Mouse (Mus musculus): Measurements from ENCODE around the gene Ptpn1. TPM values are rescaled to one million over a fixed set of nuclear protein-coding genes. Genes with fewer than 3 reads are reported as not detected.
A peak's percentile ranks its signal among the peaks of the same experiment; 100 is the strongest.

Ptpn1 gene
- polyA plus RNA-seq, 1 experiment, result 24.4 TPM

GRCm38 (mm10) chr2:167950681-167951080 is 18.8 kb downstream of the Ptpn1 start:
- peaks cover 40% of the 10 kb centered on the region; the same call in 1 of the 2 replicates for H3K4me1 ChIP-seq (ENCODE audit: control insufficient read depth, insufficient read depth, insufficient read length, low read length)
- H3K27ac ChIP-seq (ENCODE audit: insufficient read depth, low read depth, low read length), result no peak overlapping the region
- no peaks in the 10 kb centered on the region for H3K27me3 ChIP-seq (ENCODE audit: control insufficient read depth, insufficient read depth, low read length)
- no peak for TF ChIP-seq CTCF (IDR thresholded peaks at IDR 0.05; ENCODE audit: extremely low read depth, insufficient read length, insufficient replicate concordance, low read depth, low read length)
- TF ChIP-seq POLR2A (IDR thresholded peaks at IDR 0.05; ENCODE audit: low read depth, low read length), result no peak
- 62% methylated on average over 6 of the region's 6 CpGs for WGBS
- peaks cover 3% of the 10 kb centered on the region; the same call in 1 of the 2 replicates for H3K36me3 ChIP-seq (ENCODE audit: control insufficient read depth, insufficient read depth, low read length)
- no peak overlapping the region for H3K4me3 ChIP-seq (ENCODE audit: low read depth, low read length)

- TF ChIP-seq POLR2A (IDR thresholded peaks at IDR 0.05; ENCODE audit: low read depth, low read length) (no peak), CTCF (IDR thresholded peaks at IDR 0.05; ENCODE audit: extremely low read depth, insufficient read length, insufficient replicate concordance, low read depth, low read length) (no peak)
- Histone ChIP-seq H3K27me3 (ENCODE audit: control insufficient read depth, insufficient read depth, low read length) (no peaks in the 10 kb centered on the region), H3K27ac (ENCODE audit: insufficient read depth, low read depth, low read length) (no peak overlapping the region), H3K4me1 (ENCODE audit: control insufficient read depth, insufficient read depth, insufficient read length, low read length) (peaks cover 38% of the 10 kb centered on the region; the same call in 1 of the 2 replicates), H3K4me3 (ENCODE audit: low read depth, low read length) (no peak overlapping the region), H3K36me3 (ENCODE audit: control insufficient read depth, insufficient read depth, low read length) (peaks cover 3% of the 10 kb centered on the region; the same call in 1 of the 2 replicates)
- 80% methylated on average over 13 of the region's 13 CpGs for WGBS
Observed at GRCm38 (mm10) chr2:167951301-167952211, 19.7 kb downstream of the Ptpn1 start.

GRCm38 (mm10) chr2:167953819-167954218 is 22.0 kb downstream of the Ptpn1 start:
- TF ChIP-seq POLR2A (IDR thresholded peaks at IDR 0.05; ENCODE audit: low read depth, low read length) (no peak), CTCF (IDR thresholded peaks at IDR 0.05; ENCODE audit: extremely low read depth, insufficient read length, insufficient replicate concordance, low read depth, low read length) (no peak)
- Histone ChIP-seq H3K27ac (ENCODE audit: insufficient read depth, low read depth, low read length) (no peak overlapping the region), H3K4me1 (ENCODE audit: control insufficient read depth, insufficient read depth, insufficient read length, low read length) (peaks cover 30% of the 10 kb centered on the region; the same call in 1 of the 2 replicates), H3K27me3 (ENCODE audit: control insufficient read depth, insufficient read depth, low read length) (no peaks in the 10 kb centered on the region), H3K4me3 (ENCODE audit: low read depth, low read length) (no peak overlapping the region), H3K36me3 (ENCODE audit: control insufficient read depth, insufficient read depth, low read length) (peaks cover 3% of the 10 kb centered on the region; the same call in 1 of the 2 replicates)
- 84% methylated on average over 10 of the region's 10 CpGs for WGBS

GRCm38 (mm10) chr2:167954928-167955327 is 23.1 kb downstream of the Ptpn1 start:
- no peak overlapping the region for H3K27ac ChIP-seq (ENCODE audit: insufficient read depth, low read depth, low read length)
- peaks cover 3% of the 10 kb centered on the region; the same call in 1 of the 2 replicates for H3K36me3 ChIP-seq (ENCODE audit: control insufficient read depth, insufficient read depth, low read length)
- H3K4me3 ChIP-seq (ENCODE audit: low read depth, low read length), result no peak overlapping the region
- TF ChIP-seq CTCF (IDR thresholded peaks at IDR 0.05; ENCODE audit: extremely low read depth, insufficient read length, insufficient replicate concordance, low read depth, low read length) (no peak), POLR2A (IDR thresholded peaks at IDR 0.05; ENCODE audit: low read depth, low read length) (no peak)
- WGBS, result 85% methylated on average over 7 of the region's 7 CpGs
- no peaks in the 10 kb centered on the region for H3K27me3 ChIP-seq (ENCODE audit: control insufficient read depth, insufficient read depth, low read length)
- H3K4me1 ChIP-seq (ENCODE audit: control insufficient read depth, insufficient read depth, insufficient read length, low read length), result peaks cover 30% of the 10 kb centered on the region; the same call in 1 of the 2 replicates

- TF ChIP-seq CTCF (IDR thresholded peaks at IDR 0.05; ENCODE audit: extremely low read depth, insufficient read length, insufficient replicate concordance, low read depth, low read length) (peak; percentile 42; the same call in 1 of the 2 replicates), POLR2A (IDR thresholded peaks at IDR 0.05; ENCODE audit: low read depth, low read length) (no peak)
- Histone ChIP-seq H3K4me3 (ENCODE audit: low read depth, low read length) (no peak overlapping the region), H3K27me3 (ENCODE audit: control insufficient read depth, insufficient read depth, low read length) (no peaks in the 10 kb centered on the region), H3K36me3 (ENCODE audit: control insufficient read depth, insufficient read depth, low read length) (peaks cover 3% of the 10 kb centered on the region; the same call in 1 of the 2 replicates), H3K4me1 (ENCODE audit: control insufficient read depth, insufficient read depth, insufficient read length, low read length) (peaks cover 24% of the 10 kb centered on the region; the same call in 1 of the 2 replicates), H3K27ac (ENCODE audit: insufficient read depth, low read depth, low read length) (no peak overlapping the region)
- 83% methylated on average over 1 of the region's 1 CpGs for WGBS
Observed at GRCm38 (mm10) chr2:167957539-167957938, 25.7 kb downstream of the Ptpn1 start.

GRCm38 (mm10) chr2:167958082-167958788 is 26.4 kb downstream of the Ptpn1 start:
- H3K4me3 ChIP-seq (ENCODE audit: low read depth, low read length), result no peak overlapping the region
- H3K4me1 ChIP-seq (ENCODE audit: control insufficient read depth, insufficient read depth, insufficient read length, low read length), result peaks cover 24% of the 10 kb centered on the region; the same call in 1 of the 2 replicates
- TF ChIP-seq POLR2A (IDR thresholded peaks at IDR 0.05; ENCODE audit: low read depth, low read length) (no peak), CTCF (IDR thresholded peaks at IDR 0.05; ENCODE audit: extremely low read depth, insufficient read length, insufficient replicate concordance, low read depth, low read length) (no peak)
- H3K36me3 ChIP-seq (ENCODE audit: control insufficient read depth, insufficient read depth, low read length), result peaks cover 3% of the 10 kb centered on the region; the same call in 1 of the 2 replicates
- no peaks in the 10 kb centered on the region for H3K27me3 ChIP-seq (ENCODE audit: control insufficient read depth, insufficient read depth, low read length)
- 12% methylated on average over 5 of the region's 5 CpGs for WGBS
- H3K27ac ChIP-seq (ENCODE audit: insufficient read depth, low read depth, low read length), result peak overlapping the region; percentile 50
